Mouse (Mus musculus): ENCODE results near the gene Shroom2. TPM values are rescaled to one million over a fixed set of nuclear protein-coding genes. Genes with fewer than 3 reads are reported as not detected.

Shroom2 gene
- total and polyA plus RNA-seq, 2 experiments from 2014 or later = 120 to 294 TPM

DNA sequence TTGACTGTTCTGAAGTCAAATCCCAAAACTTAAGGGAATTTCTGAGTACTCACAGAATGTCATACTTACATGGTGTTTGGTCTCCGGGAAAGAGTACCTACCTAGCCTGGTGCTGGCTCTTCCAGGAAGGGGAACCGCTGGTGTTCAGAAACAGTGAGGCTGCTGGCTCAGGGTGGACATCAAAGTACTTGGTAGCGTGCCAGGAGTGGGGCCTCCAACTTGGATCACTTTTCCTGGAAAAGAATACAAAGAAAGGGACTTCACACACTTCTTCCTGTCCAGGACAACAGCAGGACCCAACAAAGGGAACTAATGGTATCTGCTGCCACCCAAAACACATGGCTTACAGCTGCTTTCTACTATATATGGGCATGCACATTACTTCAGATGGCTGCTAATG, 95.8 kb downstream of the Shroom2 start:
- H3K27me3 ChIP-seq (ENCODE audit: insufficient read depth, low read length) = no peaks in the 10 kb centered on the region
- TF ChIP-seq CTCF (IDR thresholded peaks at IDR 0.05; ENCODE audit: low read depth) = no peak
- WGBS = 73% methylated on average over 3 of the region's 3 CpGs
- no peaks in the 10 kb centered on the region for H3K9me3 ChIP-seq (ENCODE audit: low read length)
- ATAC-seq (no peak), DNase-seq (ENCODE audit: low spot score) (no peak)
- H3K9ac ChIP-seq (replicated peaks; ENCODE audit: low read length) = no peak overlapping the region
- no peak overlapping the region for H3K27ac ChIP-seq
- H3K4me3 ChIP-seq (ENCODE audit: low read length) = no peak overlapping the region
- no peaks in the 10 kb centered on the region for H3K4me1 ChIP-seq (ENCODE audit: insufficient read depth, low read length)
- H3K36me3 ChIP-seq (ENCODE audit: insufficient read depth, low read length) = no peaks in the 10 kb centered on the region
- H3K4me2 ChIP-seq (ENCODE audit: low read depth, low read length) = no peak overlapping the region

DNA sequence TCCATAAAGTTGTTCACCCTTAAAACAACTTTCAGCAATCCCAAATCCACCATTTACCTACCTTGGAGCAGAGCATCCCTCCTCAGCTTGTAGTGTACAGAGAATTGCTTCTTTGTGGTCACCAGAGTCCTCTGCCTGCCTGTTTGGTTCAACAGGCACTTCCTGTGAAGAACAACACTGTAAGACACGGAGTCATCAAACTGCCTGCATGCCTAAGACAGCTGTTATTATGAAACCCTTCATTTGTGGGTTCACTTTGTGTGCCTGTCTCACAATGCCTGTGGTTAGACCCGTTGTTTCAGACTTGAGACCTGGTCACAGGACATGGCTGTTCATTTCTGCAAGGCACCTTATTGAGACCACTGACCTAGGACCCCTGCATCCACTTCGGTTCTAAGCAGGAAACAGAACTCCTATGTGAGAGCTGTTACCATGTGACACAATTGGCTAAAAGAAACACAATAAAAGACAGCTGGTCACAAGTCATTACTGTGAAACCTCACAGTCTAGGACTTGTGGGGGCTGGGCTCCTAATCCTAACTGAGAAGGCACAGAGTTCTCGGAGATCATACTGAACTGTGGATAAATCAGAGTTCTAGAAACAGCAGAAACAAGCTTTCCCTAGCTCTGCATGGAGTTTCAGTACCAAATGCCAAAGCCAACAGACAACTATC, 111.8 kb downstream of the Shroom2 start:
- TF ChIP-seq CTCF (IDR thresholded peaks at IDR 0.05; ENCODE audit: low read depth) = no peak
- no peak for DNase-seq (ENCODE audit: low spot score)
- Histone ChIP-seq H3K9me3 (ENCODE audit: low read length) (no peaks in the 10 kb centered on the region), H3K36me3 (ENCODE audit: insufficient read depth, low read length) (no peaks in the 10 kb centered on the region), H3K4me2 (ENCODE audit: low read depth, low read length) (no peak overlapping the region), H3K27ac (no peak overlapping the region), H3K4me1 (ENCODE audit: insufficient read depth, low read length) (no peaks in the 10 kb centered on the region), H3K4me3 (ENCODE audit: low read length) (no peak overlapping the region), H3K9ac (replicated peaks; ENCODE audit: low read length) (no peak overlapping the region), H3K27me3 (ENCODE audit: insufficient read depth, low read length) (no peaks in the 10 kb centered on the region; the same call in 1 of the 2 replicates)
- WGBS = 59% methylated on average over 4 of the region's 4 CpGs
- ATAC-seq = no peak

DNA sequence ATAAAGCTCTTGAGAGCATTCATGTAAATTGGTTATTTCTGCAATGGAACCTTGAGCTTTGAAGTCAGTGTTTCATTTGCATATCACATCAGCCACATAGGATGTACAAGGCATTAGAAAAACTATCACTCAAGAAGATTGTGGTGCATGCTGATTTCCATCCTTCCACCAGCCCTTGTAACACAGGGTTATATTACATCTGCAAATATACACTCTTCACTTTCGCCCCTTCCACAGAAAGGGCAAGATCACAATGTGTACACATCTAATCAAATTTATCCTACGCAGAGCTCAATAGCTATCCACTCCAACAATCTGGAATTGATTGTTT, 112.7 kb downstream of the Shroom2 start:
- Histone ChIP-seq H3K4me2 (ENCODE audit: low read depth, low read length) (no peak overlapping the region), H3K9me3 (ENCODE audit: low read length) (no peaks in the 10 kb centered on the region), H3K27me3 (ENCODE audit: insufficient read depth, low read length) (no peaks in the 10 kb centered on the region; the same call in 1 of the 2 replicates), H3K9ac (replicated peaks; ENCODE audit: low read length) (no peak overlapping the region), H3K27ac (peak overlapping the region; percentile 36; the same call in 1 of the 2 replicates), H3K36me3 (ENCODE audit: insufficient read depth, low read length) (no peaks in the 10 kb centered on the region), H3K4me1 (ENCODE audit: insufficient read depth, low read length) (no peaks in the 10 kb centered on the region), H3K4me3 (ENCODE audit: low read length) (no peak overlapping the region)
- no peak for TF ChIP-seq CTCF (IDR thresholded peaks at IDR 0.05; ENCODE audit: low read depth)
- DNase-seq (ENCODE audit: low spot score) (no peak), ATAC-seq (no peak)
- WGBS = 75% methylated on average over 2 of the region's 2 CpGs

DNA sequence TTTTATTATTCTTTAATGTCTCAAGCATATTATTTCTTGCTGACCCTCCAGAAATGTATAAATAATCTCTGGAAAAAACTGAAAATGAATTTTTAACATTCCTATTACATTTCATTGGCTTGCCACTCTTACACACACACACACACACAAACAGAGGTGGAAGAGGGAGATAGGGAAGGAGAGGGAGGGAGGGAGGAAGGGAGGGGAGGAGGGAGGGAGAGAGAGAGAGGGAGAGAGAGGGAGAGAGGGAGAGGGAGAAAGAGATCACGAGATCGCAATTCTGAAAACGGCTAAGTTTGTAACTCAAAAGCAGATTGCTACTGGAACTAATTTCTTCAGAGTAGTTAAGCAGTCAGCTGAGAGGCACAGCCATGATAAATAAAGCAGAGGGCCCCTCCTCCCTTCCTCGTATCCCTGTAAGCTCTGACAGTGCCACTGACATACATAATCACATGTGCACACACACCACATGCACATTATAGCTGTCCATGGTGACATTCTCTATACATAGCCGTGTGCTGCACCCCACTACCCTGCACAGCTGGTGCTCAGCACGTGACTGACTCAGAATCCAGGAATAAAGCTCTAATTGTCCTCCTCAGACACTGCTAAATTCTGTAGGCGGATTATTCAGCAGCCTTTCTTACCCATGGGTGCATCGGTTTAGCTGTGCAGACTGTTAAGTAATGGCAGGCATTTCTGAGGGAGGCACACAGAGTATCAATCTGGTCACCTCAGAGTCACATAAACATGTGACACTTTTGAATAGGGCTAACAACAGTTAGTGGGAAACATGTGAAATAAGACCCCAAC, 113.3 kb downstream of the Shroom2 start:
- WGBS = 32% methylated on average over 8 of the region's 8 CpGs
- no peaks in the 10 kb centered on the region for H3K9me3 ChIP-seq (ENCODE audit: low read length)
- ATAC-seq (peak; percentile 90), DNase-seq (ENCODE audit: low spot score) (peak; percentile 5)
- no peaks in the 10 kb centered on the region for H3K4me1 ChIP-seq (ENCODE audit: insufficient read depth, low read length)
- no peak overlapping the region for H3K4me2 ChIP-seq (ENCODE audit: low read depth, low read length)
- H3K36me3 ChIP-seq (ENCODE audit: insufficient read depth, low read length) = no peaks in the 10 kb centered on the region
- no peaks in the 10 kb centered on the region for H3K27me3 ChIP-seq (ENCODE audit: insufficient read depth, low read length)
- H3K9ac ChIP-seq (replicated peaks; ENCODE audit: low read length) = no peak overlapping the region
- no peak overlapping the region for H3K4me3 ChIP-seq (ENCODE audit: low read length)
- peak overlapping the region; percentile 36; the same call in 1 of the 2 replicates for H3K27ac ChIP-seq
- no peak for TF ChIP-seq CTCF (IDR thresholded peaks at IDR 0.05; ENCODE audit: low read depth)

DNA sequence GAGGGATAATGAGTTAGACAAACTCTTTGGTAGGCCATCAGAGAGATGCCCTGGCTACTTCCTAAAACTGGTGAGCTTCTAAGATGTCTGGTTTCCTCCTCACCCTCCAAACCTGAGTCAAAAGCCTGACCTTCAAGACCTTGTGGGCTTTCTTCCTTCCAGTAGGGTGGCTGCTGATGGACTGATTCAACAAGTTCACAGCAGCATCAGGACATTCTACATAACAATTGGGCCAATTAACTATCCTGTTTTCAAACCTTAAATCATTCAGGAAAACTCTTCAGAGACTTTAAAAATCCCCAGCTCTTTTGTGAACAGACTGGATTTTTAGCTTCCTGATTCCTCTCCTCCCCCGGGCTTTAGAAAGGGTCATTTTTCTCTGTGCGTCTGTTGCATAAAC, 116.6 kb downstream of the Shroom2 start:
- Histone ChIP-seq H3K4me3 (ENCODE audit: low read length) (no peak overlapping the region), H3K27me3 (ENCODE audit: insufficient read depth, low read length) (no peaks in the 10 kb centered on the region), H3K36me3 (ENCODE audit: insufficient read depth, low read length) (no peaks in the 10 kb centered on the region), H3K9me3 (ENCODE audit: low read length) (no peaks in the 10 kb centered on the region), H3K4me2 (ENCODE audit: low read depth, low read length) (no peak overlapping the region), H3K27ac (no peak overlapping the region), H3K9ac (replicated peaks; ENCODE audit: low read length) (no peak overlapping the region), H3K4me1 (ENCODE audit: insufficient read depth, low read length) (no peaks in the 10 kb centered on the region)
- no peak for TF ChIP-seq CTCF (IDR thresholded peaks at IDR 0.05; ENCODE audit: low read depth)
- 76% methylated on average over 2 of the region's 2 CpGs for WGBS
- ATAC-seq (no peak), DNase-seq (ENCODE audit: low spot score) (no peak)

GRCm38 (mm10) chrX:152644827-152645226, 124.4 kb downstream of the Shroom2 start:
- Histone ChIP-seq H3K27ac (no peak overlapping the region), H3K4me1 (ENCODE audit: insufficient read depth, low read length) (no peaks in the 10 kb centered on the region), H3K4me2 (ENCODE audit: low read depth, low read length) (peak overlapping the region; percentile 40), H3K36me3 (ENCODE audit: insufficient read depth, low read length) (no peaks in the 10 kb centered on the region), H3K9ac (replicated peaks; ENCODE audit: low read length) (no peak overlapping the region), H3K4me3 (ENCODE audit: low read length) (no peak overlapping the region), H3K9me3 (ENCODE audit: low read length) (no peaks in the 10 kb centered on the region), H3K27me3 (ENCODE audit: insufficient read depth, low read length) (no peaks in the 10 kb centered on the region; the same call in 1 of the 2 replicates)
- DNase-seq (ENCODE audit: low spot score) (no peak), ATAC-seq (no peak)
- TF ChIP-seq CTCF (IDR thresholded peaks at IDR 0.05; ENCODE audit: low read depth) = no peak
- WGBS = 38% methylated on average over 4 of the region's 4 CpGs
